Mouse (Mus musculus): ENCODE measurements around the gene Cfap74. TPM values are rescaled to one million over a fixed set of nuclear protein-coding genes. Genes with fewer than 3 reads are reported as not detected.

The Cfap74 gene
- total and polyA plus RNA-seq, 2 experiments from 2014 or later, result 5.2 to 5.7 TPM

DNA sequence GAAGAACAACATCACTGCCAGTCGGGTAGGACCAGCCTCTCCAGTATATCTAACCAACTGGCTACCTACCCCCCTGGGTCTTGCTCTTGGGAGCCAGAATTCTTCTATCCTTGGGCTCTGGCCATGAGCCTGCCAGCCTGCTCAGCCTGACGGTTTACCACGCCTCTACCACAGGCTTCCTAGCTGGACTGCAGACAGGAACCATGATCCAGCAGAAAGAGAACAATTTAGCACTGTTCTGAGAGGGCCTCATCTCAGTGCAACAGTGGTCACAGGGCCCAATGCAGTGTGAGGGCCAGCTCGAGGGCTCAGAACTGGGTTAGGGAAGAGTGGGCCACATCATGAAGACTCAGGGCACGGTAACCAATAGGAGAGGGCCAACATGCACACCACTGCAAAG is 15.0 kb downstream of the Cfap74 start:
- DNase-seq (ENCODE audit: low spot score), result no peak
- Histone ChIP-seq H3K4me1 (ENCODE audit: insufficient read depth, low read length) (no peaks in the 10 kb centered on the region), H3K4me2 (ENCODE audit: low read depth, low read length) (no peak overlapping the region), H3K4me3 (ENCODE audit: low read length) (no peak overlapping the region), H3K27ac (no peak overlapping the region), H3K9ac (replicated peaks; ENCODE audit: low read length) (no peak overlapping the region), H3K27me3 (ENCODE audit: insufficient read depth, low read length) (no peaks in the 10 kb centered on the region), H3K9me3 (ENCODE audit: low read length) (no peaks in the 10 kb centered on the region), H3K36me3 (ENCODE audit: insufficient read depth, low read length) (no peaks in the 10 kb centered on the region; the same call in 1 of the 2 replicates)
- 87% methylated on average over 5 of the region's 5 CpGs for WGBS
- no peak for ATAC-seq
- TF ChIP-seq CTCF (IDR thresholded peaks at IDR 0.05; ENCODE audit: low read depth), result no peak

DNA sequence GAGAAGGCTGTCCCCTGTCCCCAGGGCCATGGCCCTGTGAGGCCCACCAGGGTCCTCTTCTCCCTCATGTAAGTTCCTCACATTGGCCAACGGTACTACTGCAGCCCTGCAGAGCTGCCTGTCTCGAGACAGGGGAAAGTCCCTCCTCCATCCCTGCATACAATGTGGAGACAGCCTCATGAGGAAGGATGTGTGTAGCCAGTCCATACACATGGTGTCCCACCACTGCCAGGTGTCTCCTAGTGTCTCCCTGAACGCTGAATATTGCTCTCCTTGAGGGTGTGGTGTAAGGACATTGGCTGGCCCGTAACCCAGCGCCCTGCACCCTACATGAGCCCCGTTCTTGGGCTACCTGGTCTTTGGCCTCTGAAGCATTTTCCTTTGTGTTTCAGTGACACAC is 17.3 kb downstream of the Cfap74 start:
- Histone ChIP-seq H3K4me2 (ENCODE audit: low read depth, low read length) (no peak overlapping the region), H3K36me3 (ENCODE audit: insufficient read depth, low read length) (no peaks in the 10 kb centered on the region), H3K4me1 (ENCODE audit: insufficient read depth, low read length) (no peaks in the 10 kb centered on the region), H3K9me3 (ENCODE audit: low read length) (no peaks in the 10 kb centered on the region), H3K27ac (no peak overlapping the region), H3K27me3 (ENCODE audit: insufficient read depth, low read length) (no peaks in the 10 kb centered on the region), H3K9ac (replicated peaks; ENCODE audit: low read length) (no peak overlapping the region), H3K4me3 (ENCODE audit: low read length) (no peak overlapping the region)
- WGBS, result 82% methylated on average over 6 of the region's 6 CpGs
- ATAC-seq, result no peak
- DNase-seq (ENCODE audit: low spot score), result no peak
- no peak for TF ChIP-seq CTCF (IDR thresholded peaks at IDR 0.05; ENCODE audit: low read depth)

DNA sequence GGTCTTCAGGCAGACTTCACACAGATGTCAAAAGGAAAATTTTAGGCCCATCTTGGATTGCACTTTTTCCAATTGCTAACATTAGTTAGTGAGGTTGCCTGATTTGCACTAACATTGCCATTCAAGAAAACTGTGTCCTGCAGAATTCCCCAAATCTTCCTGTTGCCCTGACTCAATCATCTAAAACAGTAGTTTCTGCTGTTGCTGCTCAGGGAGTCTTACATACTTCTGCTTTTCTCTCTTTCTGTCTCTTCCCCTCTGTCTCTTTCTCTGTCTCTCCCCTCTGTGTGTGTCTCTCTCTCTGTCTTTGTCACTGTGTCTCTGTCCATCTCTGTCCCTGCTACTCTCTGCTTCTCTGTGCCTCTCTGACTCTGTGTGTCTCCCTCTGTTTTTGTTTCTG is 19.5 kb downstream of the Cfap74 start:
- ATAC-seq, result no peak
- Histone ChIP-seq H3K4me1 (ENCODE audit: insufficient read depth, low read length) (no peaks in the 10 kb centered on the region), H3K9ac (replicated peaks; ENCODE audit: low read length) (no peak overlapping the region), H3K4me2 (ENCODE audit: low read depth, low read length) (no peak overlapping the region), H3K9me3 (ENCODE audit: low read length) (no peaks in the 10 kb centered on the region), H3K4me3 (ENCODE audit: low read length) (no peak overlapping the region), H3K27me3 (ENCODE audit: insufficient read depth, low read length) (no peaks in the 10 kb centered on the region), H3K27ac (no peak overlapping the region), H3K36me3 (ENCODE audit: insufficient read depth, low read length) (no peaks in the 10 kb centered on the region)
- TF ChIP-seq CTCF (IDR thresholded peaks at IDR 0.05; ENCODE audit: low read depth), result no peak
- DNase-seq (ENCODE audit: low spot score), result no peak

DNA sequence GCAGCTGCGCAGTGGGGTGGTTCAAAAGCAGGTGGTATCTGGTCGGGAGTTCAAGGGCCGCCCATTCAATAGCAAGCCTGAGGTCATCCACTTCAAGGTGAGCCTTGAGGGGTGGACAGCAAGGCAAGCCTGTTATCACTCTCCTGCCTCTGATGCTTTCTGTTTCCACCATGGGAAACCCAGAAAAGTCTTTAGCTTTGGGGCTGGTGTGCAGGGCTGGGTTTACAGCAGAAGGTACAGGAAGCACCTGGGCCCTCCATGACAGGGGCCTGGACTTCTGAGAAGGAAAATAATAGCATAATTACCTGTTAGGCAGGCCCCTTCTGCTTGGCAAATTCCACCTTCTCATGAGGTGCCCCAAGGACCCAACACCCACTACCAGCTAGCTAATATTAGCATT is 20.2 kb downstream of the Cfap74 start:
- no peak for ATAC-seq
- Histone ChIP-seq H3K9ac (replicated peaks; ENCODE audit: low read length) (no peak overlapping the region), H3K36me3 (ENCODE audit: insufficient read depth, low read length) (no peaks in the 10 kb centered on the region), H3K4me3 (ENCODE audit: low read length) (no peak overlapping the region), H3K27me3 (ENCODE audit: insufficient read depth, low read length) (no peaks in the 10 kb centered on the region), H3K27ac (no peak overlapping the region), H3K4me1 (ENCODE audit: insufficient read depth, low read length) (no peaks in the 10 kb centered on the region), H3K9me3 (ENCODE audit: low read length) (no peaks in the 10 kb centered on the region), H3K4me2 (ENCODE audit: low read depth, low read length) (no peak overlapping the region)
- DNase-seq (ENCODE audit: low spot score), result no peak
- TF ChIP-seq CTCF (IDR thresholded peaks at IDR 0.05; ENCODE audit: low read depth), result no peak
- WGBS, result 88% methylated on average over 3 of the region's 3 CpGs

DNA sequence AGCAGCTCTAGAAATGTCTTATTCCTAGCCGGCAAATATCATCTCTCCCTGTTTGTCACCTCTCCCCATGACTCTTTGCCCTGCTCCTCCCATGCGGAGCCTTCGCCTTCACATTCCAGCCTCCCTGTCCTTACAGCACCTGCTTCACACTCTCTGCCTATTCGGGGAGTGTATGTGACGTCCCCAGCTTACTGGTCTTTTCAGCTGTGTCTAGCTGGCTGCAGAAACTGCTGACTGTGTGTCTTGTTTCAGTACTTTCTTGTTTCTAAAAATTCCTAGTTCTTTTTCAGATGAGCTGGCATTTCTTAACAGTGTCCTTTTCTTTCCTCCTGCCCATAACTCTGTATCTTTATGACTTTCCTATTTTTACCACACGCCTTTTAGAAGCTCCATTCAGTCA is 23.4 kb downstream of the Cfap74 start:
- H3K4me3 ChIP-seq (ENCODE audit: low read length), result no peak overlapping the region
- H3K36me3 ChIP-seq (ENCODE audit: insufficient read depth, low read length), result no peaks in the 10 kb centered on the region
- H3K27me3 ChIP-seq (ENCODE audit: insufficient read depth, low read length), result no peaks in the 10 kb centered on the region
- H3K4me2 ChIP-seq (ENCODE audit: low read depth, low read length), result no peak overlapping the region
- H3K27ac ChIP-seq, result no peak overlapping the region
- ATAC-seq (no peak), DNase-seq (ENCODE audit: low spot score) (no peak)
- H3K9ac ChIP-seq (replicated peaks; ENCODE audit: low read length), result no peak overlapping the region
- no peaks in the 10 kb centered on the region for H3K9me3 ChIP-seq (ENCODE audit: low read length)
- H3K4me1 ChIP-seq (ENCODE audit: insufficient read depth, low read length), result no peaks in the 10 kb centered on the region
- 86% methylated on average over 6 of the region's 6 CpGs for WGBS
- no peak for TF ChIP-seq CTCF (IDR thresholded peaks at IDR 0.05; ENCODE audit: low read depth)

DNA sequence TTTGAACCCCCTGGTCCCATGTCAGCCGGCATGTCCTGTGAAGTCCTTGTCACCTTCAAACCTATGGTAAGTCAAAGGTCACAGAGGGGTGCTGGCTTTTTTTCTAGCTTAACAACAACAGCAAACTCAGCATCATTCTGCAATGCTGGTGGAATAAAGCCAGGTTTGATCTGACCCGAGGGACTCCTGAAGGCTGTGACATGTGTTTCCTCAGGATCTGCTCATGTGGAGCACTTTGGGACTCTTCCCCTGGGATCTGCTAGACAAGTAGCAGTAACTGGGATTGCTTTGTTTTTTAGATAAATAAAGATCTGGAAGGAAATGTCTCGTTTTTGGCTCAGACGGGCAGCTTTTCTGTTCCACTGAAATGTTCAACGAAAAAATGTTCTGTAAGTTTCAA is 25.0 kb downstream of the Cfap74 start:
- DNase-seq (ENCODE audit: low spot score), result no peak
- no peak overlapping the region for H3K4me3 ChIP-seq (ENCODE audit: low read length)
- 80% methylated on average over 5 of the region's 5 CpGs for WGBS

DNA sequence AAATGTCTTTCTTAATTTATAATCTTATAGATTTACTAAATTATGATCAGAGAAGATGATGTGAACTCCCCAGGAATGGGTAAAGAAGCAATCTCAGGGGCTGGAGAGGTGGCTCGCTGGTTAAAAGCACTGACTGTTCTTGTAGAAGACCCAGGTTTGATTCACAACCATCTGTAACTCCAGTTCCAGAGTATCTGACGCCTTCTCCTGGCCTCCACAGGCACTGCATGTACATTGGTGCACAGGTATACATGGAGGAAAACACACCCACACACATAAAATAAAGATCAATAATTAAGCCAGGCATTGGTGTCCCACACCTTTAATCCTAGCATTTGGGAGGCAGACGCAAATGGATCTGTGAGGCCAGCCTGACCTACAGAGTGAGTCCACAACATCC is 33.8 kb downstream of the Cfap74 start:
- Histone ChIP-seq H3K4me3 (ENCODE audit: low read length) (no peak overlapping the region), H3K9me3 (ENCODE audit: low read length) (no peaks in the 10 kb centered on the region), H3K27ac (no peak overlapping the region), H3K27me3 (ENCODE audit: insufficient read depth, low read length) (no peaks in the 10 kb centered on the region), H3K4me2 (ENCODE audit: low read depth, low read length) (no peak overlapping the region), H3K36me3 (ENCODE audit: insufficient read depth, low read length) (no peaks in the 10 kb centered on the region), H3K4me1 (ENCODE audit: insufficient read depth, low read length) (no peaks in the 10 kb centered on the region), H3K9ac (replicated peaks; ENCODE audit: low read length) (no peak overlapping the region)
- ATAC-seq (no peak), DNase-seq (ENCODE audit: low spot score) (no peak)
- no peak for TF ChIP-seq CTCF (IDR thresholded peaks at IDR 0.05; ENCODE audit: low read depth)
- 70% methylated on average over 3 of the region's 3 CpGs for WGBS

More for the DNA sequence above, 25.0 kb downstream of the Cfap74 start:
- no peaks in the 10 kb centered on the region for H3K4me1 ChIP-seq (ENCODE audit: insufficient read depth, low read length)
- no peak overlapping the region for H3K27ac ChIP-seq
- no peak overlapping the region for H3K9ac ChIP-seq (replicated peaks; ENCODE audit: low read length)
- no peaks in the 10 kb centered on the region for H3K9me3 ChIP-seq (ENCODE audit: low read length)
- no peak for ATAC-seq
- no peak overlapping the region for H3K4me2 ChIP-seq (ENCODE audit: low read depth, low read length)
- H3K36me3 ChIP-seq (ENCODE audit: insufficient read depth, low read length), result no peaks in the 10 kb centered on the region
- H3K27me3 ChIP-seq (ENCODE audit: insufficient read depth, low read length), result no peaks in the 10 kb centered on the region
- no peak for TF ChIP-seq CTCF (IDR thresholded peaks at IDR 0.05; ENCODE audit: low read depth)

All from hindbrain, postnatal 0 days (tissue).